Mouse (Mus musculus): ENCODE measurements at regions not wholly inside any gene's neighbourhood (a gene's known extent, or its start where the extent isn't known, plus 50 kb on each side); places are given as distances from the start of the nearest gene placed in this dataset.

DNA sequence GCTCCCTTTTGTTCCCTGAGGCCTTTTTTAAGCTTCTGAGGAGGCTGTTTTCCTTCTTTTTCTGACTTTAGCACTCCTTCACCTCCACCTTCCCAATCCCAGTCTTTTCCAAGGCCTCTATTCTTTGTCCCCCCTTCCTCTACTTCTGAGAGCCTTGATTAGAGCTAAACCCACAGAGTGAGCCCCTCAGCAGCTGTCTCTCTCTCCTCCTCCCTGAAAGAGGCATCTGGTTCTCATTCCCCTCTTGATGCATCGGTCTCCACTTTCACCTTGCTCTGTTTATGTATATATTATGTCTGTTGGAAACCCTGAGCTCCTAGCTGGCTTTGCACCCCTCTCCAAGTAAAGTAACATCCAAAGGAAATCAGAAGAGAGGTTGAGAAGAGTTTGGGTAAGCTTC lies 224.6 kb upstream of the Osr1 start:
- Histone ChIP-seq H3K4me1 (replicated peaks; ENCODE audit: control insufficient read depth, insufficient read depth) (no peaks in the 10 kb centered on the region), H3K9ac (ENCODE audit: low read length) (no peak overlapping the region), H3K27ac (replicated peaks) (no peak overlapping the region), H3K4me2 (replicated peaks; ENCODE audit: low read depth) (no peak overlapping the region), H3K9me3 (ENCODE audit: control insufficient read depth, low read length) (no peaks in the 10 kb centered on the region), H3K27me3 (ENCODE audit: control insufficient read depth, insufficient read depth, low read length) (no peaks in the 10 kb centered on the region), H3K36me3 (ENCODE audit: control insufficient read depth, insufficient read depth, low read length) (no peaks in the 10 kb centered on the region), H3K4me3 (ENCODE audit: low read depth, low read length) (no peak overlapping the region)
- DNase-seq (ENCODE audit: low spot score) (no peak), ATAC-seq (ENCODE audit: low FRiP score, low TSS enrichment) (no peak)
- WGBS: 46% methylated on average over 1 of the region's 1 CpGs
- TF ChIP-seq EP300 (optimal IDR thresholded peaks at IDR 0.05) (no peak), CTCF (IDR thresholded peaks at IDR 0.05; ENCODE audit: low read depth) (no peak)

DNA sequence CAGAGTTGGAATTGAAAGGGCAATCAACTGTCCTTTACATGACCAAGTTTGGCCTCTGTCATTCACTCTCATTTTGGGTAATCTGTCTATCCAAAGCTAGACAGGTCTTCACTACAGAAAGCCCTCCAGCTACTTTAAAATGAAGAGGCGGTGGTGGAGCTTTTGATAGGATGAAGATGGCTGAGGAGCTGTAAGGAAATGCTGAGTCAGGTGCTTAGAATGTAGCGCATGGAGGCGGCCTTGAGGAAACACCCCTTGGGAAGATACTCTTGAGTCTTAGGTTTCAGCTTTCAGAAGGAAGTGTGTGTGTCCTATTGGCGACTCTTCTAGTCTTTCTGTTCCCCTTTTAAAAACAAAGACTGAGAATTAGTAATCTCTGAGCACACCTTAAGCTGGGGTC lies 214.4 kb upstream of the Osr1 start:
- Histone ChIP-seq H3K27ac (replicated peaks) (no peak overlapping the region), H3K9me3 (ENCODE audit: control insufficient read depth, low read length) (no peaks in the 10 kb centered on the region)
- 82% methylated on average over 4 of the region's 4 CpGs for WGBS

DNA sequence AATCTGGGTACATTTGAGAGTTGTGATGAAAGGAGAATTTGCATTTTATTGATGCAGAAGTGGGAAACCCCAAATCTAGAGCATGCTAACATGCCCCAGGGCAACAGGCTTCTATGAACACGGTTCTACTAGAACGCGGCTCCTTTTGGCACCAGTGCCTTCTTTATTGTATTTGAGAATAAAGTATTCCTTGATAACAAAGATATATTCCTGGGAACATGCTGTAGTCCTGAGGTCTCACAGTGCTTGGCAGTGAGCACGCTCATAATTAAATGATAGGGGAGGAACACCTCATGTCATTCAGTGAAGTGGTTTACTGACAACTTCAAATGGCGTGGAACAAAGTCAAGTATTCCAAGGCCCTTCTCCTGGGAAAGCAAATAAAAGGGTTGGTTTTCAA lies 212.1 kb upstream of the Osr1 start:
- no peaks in the 10 kb centered on the region for H3K36me3 ChIP-seq (ENCODE audit: control insufficient read depth, insufficient read depth, low read length)
- no peaks in the 10 kb centered on the region for H3K9me3 ChIP-seq (ENCODE audit: control insufficient read depth, low read length)
- WGBS: 84% methylated on average over 5 of the region's 5 CpGs
- H3K9ac ChIP-seq (ENCODE audit: low read length): no peak overlapping the region
- no peak overlapping the region for H3K4me2 ChIP-seq (replicated peaks; ENCODE audit: low read depth)
- H3K4me3 ChIP-seq (ENCODE audit: low read depth, low read length): no peak overlapping the region
- TF ChIP-seq EP300 (optimal IDR thresholded peaks at IDR 0.05): no peak
- TF ChIP-seq CTCF (IDR thresholded peaks at IDR 0.05; ENCODE audit: low read depth): no peak
- H3K27ac ChIP-seq (replicated peaks): no peak overlapping the region
- ATAC-seq (ENCODE audit: low FRiP score, low TSS enrichment) (no peak), DNase-seq (ENCODE audit: low spot score) (no peak)
- H3K4me1 ChIP-seq (replicated peaks; ENCODE audit: control insufficient read depth, insufficient read depth): no peaks in the 10 kb centered on the region
- no peaks in the 10 kb centered on the region for H3K27me3 ChIP-seq (ENCODE audit: control insufficient read depth, insufficient read depth, low read length)

More for the DNA sequence above, 214.4 kb upstream of the Osr1 start:
- H3K27me3 ChIP-seq (ENCODE audit: control insufficient read depth, insufficient read depth, low read length): no peaks in the 10 kb centered on the region
- TF ChIP-seq EP300 (optimal IDR thresholded peaks at IDR 0.05): no peak
- no peak for TF ChIP-seq CTCF (IDR thresholded peaks at IDR 0.05; ENCODE audit: low read depth)
- H3K4me2 ChIP-seq (replicated peaks; ENCODE audit: low read depth): no peak overlapping the region
- H3K4me1 ChIP-seq (replicated peaks; ENCODE audit: control insufficient read depth, insufficient read depth): no peaks in the 10 kb centered on the region
- H3K36me3 ChIP-seq (ENCODE audit: control insufficient read depth, insufficient read depth, low read length): no peaks in the 10 kb centered on the region
- no peak for DNase-seq (ENCODE audit: low spot score)
- H3K9ac ChIP-seq (ENCODE audit: low read length): no peak overlapping the region
- no peak overlapping the region for H3K4me3 ChIP-seq (ENCODE audit: low read depth, low read length)
- no peak for ATAC-seq (ENCODE audit: low FRiP score, low TSS enrichment)

DNA sequence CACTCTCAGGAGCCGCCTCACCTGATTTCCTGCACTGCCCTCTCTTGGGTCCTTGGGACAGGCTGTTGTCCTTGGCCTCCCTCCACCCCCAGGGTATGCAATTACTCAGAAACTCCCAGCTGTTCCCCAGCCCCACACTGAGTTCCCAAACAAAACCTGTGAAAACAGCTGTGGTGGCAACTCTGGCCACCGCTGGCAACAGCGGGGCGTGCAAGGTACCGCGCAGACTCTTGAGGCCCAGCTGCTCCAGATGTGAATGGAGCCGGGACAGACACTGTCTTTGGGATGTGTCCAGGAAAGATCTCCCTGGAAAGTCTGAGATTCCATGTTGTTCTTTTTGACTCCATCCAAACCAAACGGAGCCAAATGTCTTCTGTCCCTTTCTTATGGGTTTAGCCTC lies 211.0 kb upstream of the Osr1 start:
- TF ChIP-seq CTCF (IDR thresholded peaks at IDR 0.05; ENCODE audit: low read depth) (no peak), EP300 (optimal IDR thresholded peaks at IDR 0.05) (no peak)
- Histone ChIP-seq H3K9ac (ENCODE audit: low read length) (no peak overlapping the region), H3K9me3 (ENCODE audit: control insufficient read depth, low read length) (no peaks in the 10 kb centered on the region), H3K4me1 (replicated peaks; ENCODE audit: control insufficient read depth, insufficient read depth) (no peaks in the 10 kb centered on the region), H3K27ac (replicated peaks) (no peak overlapping the region), H3K4me2 (replicated peaks; ENCODE audit: low read depth) (no peak overlapping the region), H3K4me3 (ENCODE audit: low read depth, low read length) (no peak overlapping the region), H3K27me3 (ENCODE audit: control insufficient read depth, insufficient read depth, low read length) (no peaks in the 10 kb centered on the region), H3K36me3 (ENCODE audit: control insufficient read depth, insufficient read depth, low read length) (no peaks in the 10 kb centered on the region)
- ATAC-seq (ENCODE audit: low FRiP score, low TSS enrichment) (no peak), DNase-seq (ENCODE audit: low spot score) (no peak)
- 46% methylated on average over 8 of the region's 8 CpGs for WGBS

DNA sequence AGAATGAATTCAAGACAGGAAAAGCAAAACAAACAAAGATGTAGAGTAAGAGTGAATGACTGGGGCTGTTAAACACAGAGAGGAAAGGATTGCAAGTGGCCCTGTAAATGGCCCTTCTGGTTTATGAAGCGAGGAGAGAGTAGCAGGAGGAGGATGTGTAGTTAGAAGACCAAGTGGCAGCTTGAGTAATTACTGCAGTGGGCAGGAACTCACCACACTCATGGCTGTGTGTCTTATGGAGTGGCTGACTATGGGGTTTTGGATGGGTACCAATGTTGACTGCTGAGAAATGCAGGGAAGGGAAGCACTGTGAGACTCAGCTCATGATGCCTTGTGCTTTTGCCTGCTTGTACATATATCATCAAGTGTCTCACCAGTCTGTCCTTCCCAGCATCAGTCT lies 204.0 kb upstream of the Osr1 start:
- Histone ChIP-seq H3K4me2 (replicated peaks; ENCODE audit: low read depth) (no peak overlapping the region), H3K36me3 (ENCODE audit: control insufficient read depth, insufficient read depth, low read length) (no peaks in the 10 kb centered on the region), H3K27me3 (ENCODE audit: control insufficient read depth, insufficient read depth, low read length) (no peaks in the 10 kb centered on the region), H3K4me3 (ENCODE audit: low read depth, low read length) (no peak overlapping the region), H3K9me3 (ENCODE audit: control insufficient read depth, low read length) (no peaks in the 10 kb centered on the region), H3K9ac (ENCODE audit: low read length) (no peak overlapping the region), H3K4me1 (replicated peaks; ENCODE audit: control insufficient read depth, insufficient read depth) (no peaks in the 10 kb centered on the region), H3K27ac (replicated peaks) (no peak overlapping the region)
- ATAC-seq (ENCODE audit: low FRiP score, low TSS enrichment) (no peak), DNase-seq (ENCODE audit: low spot score) (no peak)
- 46% methylated on average over 1 of the region's 1 CpGs for WGBS
- no peak for TF ChIP-seq EP300 (optimal IDR thresholded peaks at IDR 0.05)
- TF ChIP-seq CTCF (IDR thresholded peaks at IDR 0.05; ENCODE audit: low read depth): no peak

DNA sequence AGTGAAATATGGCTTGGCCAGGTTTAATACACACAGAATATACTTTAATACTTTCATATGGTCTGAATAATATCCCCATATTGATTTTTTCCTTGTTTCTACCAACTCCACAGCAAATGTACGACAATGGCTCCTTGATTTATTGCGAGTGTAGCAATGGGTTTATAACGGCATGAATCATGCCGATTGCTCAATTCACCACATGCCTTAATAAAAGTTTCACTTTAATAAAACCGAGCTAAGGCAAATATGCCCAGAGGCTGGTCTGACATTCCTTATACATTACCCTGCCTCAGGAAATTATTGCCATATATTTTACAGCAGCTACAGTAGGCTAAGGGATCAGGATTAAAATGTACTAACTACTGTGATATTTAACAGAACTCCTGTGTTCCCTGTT lies 201.2 kb upstream of the Osr1 start:
- no peaks in the 10 kb centered on the region for H3K27me3 ChIP-seq (ENCODE audit: control insufficient read depth, insufficient read depth, low read length)
- H3K4me2 ChIP-seq (replicated peaks; ENCODE audit: low read depth): no peak overlapping the region
- H3K27ac ChIP-seq (replicated peaks): no peak overlapping the region
- no peaks in the 10 kb centered on the region for H3K9me3 ChIP-seq (ENCODE audit: control insufficient read depth, low read length)
- WGBS: 49% methylated on average over 5 of the region's 5 CpGs
- no peak for ATAC-seq (ENCODE audit: low FRiP score, low TSS enrichment)
- no peak overlapping the region for H3K4me3 ChIP-seq (ENCODE audit: low read depth, low read length)
- H3K4me1 ChIP-seq (replicated peaks; ENCODE audit: control insufficient read depth, insufficient read depth): no peaks in the 10 kb centered on the region
- no peaks in the 10 kb centered on the region for H3K36me3 ChIP-seq (ENCODE audit: control insufficient read depth, insufficient read depth, low read length)
- H3K9ac ChIP-seq (ENCODE audit: low read length): no peak overlapping the region
- no peak for DNase-seq (ENCODE audit: low spot score)
- TF ChIP-seq EP300 (optimal IDR thresholded peaks at IDR 0.05) (no peak), CTCF (IDR thresholded peaks at IDR 0.05; ENCODE audit: low read depth) (no peak)
